Mouse (Mus musculus): ENCODE measurements around the gene Plxnb1.

DNA sequence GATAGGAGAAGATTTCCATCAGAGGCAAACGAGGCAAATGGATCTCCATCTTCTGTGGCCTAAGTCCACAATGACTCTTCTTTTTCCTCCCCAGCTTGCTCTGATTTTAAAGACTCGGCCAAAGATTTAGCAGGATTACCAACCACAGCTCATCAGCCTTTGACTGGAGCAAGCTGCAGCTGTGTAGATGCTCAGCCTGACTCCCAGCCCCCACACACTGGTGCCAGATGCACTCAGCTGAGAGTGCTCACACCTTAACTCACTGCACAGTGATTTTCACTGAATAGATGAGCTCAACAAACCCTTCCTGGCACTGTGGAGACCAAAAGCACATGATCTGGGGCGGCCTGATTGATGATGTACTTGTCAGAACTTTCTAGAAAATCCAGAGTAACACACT, 66.8 kb downstream of the Plxnb1 start, which contains the start of gene Fbxw21:
- TF ChIP-seq CTCF (IDR thresholded peaks at IDR 0.05; ENCODE audit: borderline replicate concordance, insufficient read depth, low read length) (no peak), POLR2A (IDR thresholded peaks at IDR 0.05; ENCODE audit: low read depth, low read length) (no peak)
